Mouse (Mus musculus) layer of hippocampus, postnatal 36 days (tissue): ENCODE measurements around the gene Serpinf2. TPM values are rescaled to one million over a fixed set of nuclear protein-coding genes. Genes with fewer than 3 reads are reported as not detected.

Source experiments
- microRNA-seq, 2 experiments: library from miRNA; unstranded; fragments of <30 nt; microRNA quantifications; one replicate each; pipeline ENCODE4 v1.2.0; 2021
- total RNA-seq, 2 experiments: library from RNA; stranded (reverse); gene quantifications; 2 replicates each; pipeline ENCODE4 v1.2.3; 2021

The Serpinf2 gene
- total RNA-seq, 2 experiments from 2014 or later: 0.40 to 0.50 TPM

Small RNA genes lying within 50 kb of the gene (microRNA-seq; reads per million reads assigned to microRNA genes)
- gene Mir22: 2,878 to 17,312 reads per million in 2 experiments

Other genes starting within 250 kb of the Serpinf2 start
- 10 to 100 TPM; 33.4 to 33.9 TPM for gene Dph1, start 248.3 kb downstream of the Serpinf2 start, total RNA-seq
- gene Rtn4rl1, start 245.8 kb downstream of the Serpinf2 start, total RNA-seq: 100 to 1,000 TPM; 103 to 107 TPM
- 10 to 100 TPM; 58.5 to 60.8 TPM for gene Rpa1, start 91.3 kb downstream of the Serpinf2 start, total RNA-seq
- 10 to 100 TPM; 12.8 to 14.4 TPM for gene Smyd4, start 91.2 kb downstream of the Serpinf2 start, total RNA-seq
- gene Serpinf1, start 16.9 kb downstream of the Serpinf2 start, total RNA-seq: 10 to 100 TPM; 12.5 to 17.0 TPM
- 10 to 100 TPM; 20.6 to 22.6 TPM for gene Wdr81, start 15.1 kb upstream of the Serpinf2 start, total RNA-seq
- under 1 TPM; 0.40 to 0.85 TPM for gene Tlcd2, start 22.1 kb upstream of the Serpinf2 start, total RNA-seq
- 100 to 1,000 TPM; 126 to 130 TPM for gene Prpf8, start 47.2 kb upstream of the Serpinf2 start, total RNA-seq
- 1 to 10 TPM in 1 of 2 experiments, under 1 TPM in 1; 0.90 to 1.3 TPM for gene Rilp, start 70.5 kb upstream of the Serpinf2 start, total RNA-seq
- 1 to 10 TPM; 1.1 TPM for gene Scarf1, start 73.9 kb upstream of the Serpinf2 start, total RNA-seq
- 10 to 100 TPM; 50.7 to 51.3 TPM for gene Slc43a2, start 92.1 kb upstream of the Serpinf2 start, total RNA-seq
- gene Pitpna, start 148.5 kb upstream of the Serpinf2 start, total RNA-seq: 100 to 1,000 TPM; 283 to 291 TPM
- 10 to 100 TPM; 46.3 to 47.0 TPM for gene Inpp5k, start 191.4 kb upstream of the Serpinf2 start, total RNA-seq
- 10 to 100 TPM; 13.4 to 17.1 TPM for gene Myo1c, start 210.9 kb upstream of the Serpinf2 start, total RNA-seq
- gene Crk, start 239.7 kb upstream of the Serpinf2 start, total RNA-seq: 100 to 1,000 TPM; 129 to 137 TPM